Mouse (Mus musculus): ENCODE measurements around the gene Myom1. TPM values are rescaled to one million over a fixed set of nuclear protein-coding genes. Genes with fewer than 3 reads are reported as not detected.

Gene Myom1
- polyA plus RNA-seq, 1 experiment from 2014 or later: 10.8 TPM

- no peaks in the 10 kb centered on the region for H3K9me3 ChIP-seq (ENCODE audit: control insufficient read depth, low read length)
- H3K27ac ChIP-seq (ENCODE audit: low read length): no peak overlapping the region
- H3K4me2 ChIP-seq (ENCODE audit: low read depth, low read length): no peak overlapping the region
- H3K4me1 ChIP-seq (ENCODE audit: control insufficient read depth, insufficient read depth, low read length): peaks cover 13% of the 10 kb centered on the region
- WGBS: 71% methylated on average over 5 of the region's 5 CpGs
- no peak overlapping the region for H3K4me3 ChIP-seq (ENCODE audit: low read length)
- H3K36me3 ChIP-seq (ENCODE audit: control insufficient read depth, insufficient read depth, low read length): no peaks in the 10 kb centered on the region
- H3K9ac ChIP-seq (ENCODE audit: low read depth, low read length): no peak overlapping the region
- H3K27me3 ChIP-seq (replicated peaks; ENCODE audit: control insufficient read depth, insufficient read depth, low read length): no peaks in the 10 kb centered on the region
- ATAC-seq: peak; percentile 63
Measured at GRCm38 (mm10) chr17:71093793-71094192, 91.4 kb downstream of the Myom1 start.

GRCm38 (mm10) chr17:71094438-71094837 is 92.0 kb downstream of the Myom1 start:
- 70% methylated on average over 3 of the region's 3 CpGs for WGBS
- Histone ChIP-seq H3K9ac (ENCODE audit: low read depth, low read length) (no peak overlapping the region), H3K9me3 (ENCODE audit: control insufficient read depth, low read length) (no peaks in the 10 kb centered on the region), H3K4me2 (ENCODE audit: low read depth, low read length) (no peak overlapping the region), H3K36me3 (ENCODE audit: control insufficient read depth, insufficient read depth, low read length) (no peaks in the 10 kb centered on the region), H3K4me1 (ENCODE audit: control insufficient read depth, insufficient read depth, low read length) (peaks cover 13% of the 10 kb centered on the region), H3K27me3 (replicated peaks; ENCODE audit: control insufficient read depth, insufficient read depth, low read length) (no peaks in the 10 kb centered on the region), H3K27ac (ENCODE audit: low read length) (peak overlapping the region; percentile 59; the same call in 1 of the 2 replicates), H3K4me3 (ENCODE audit: low read length) (no peak overlapping the region)
- peak; percentile 72 for ATAC-seq

- Histone ChIP-seq H3K4me1 (ENCODE audit: control insufficient read depth, insufficient read depth, low read length) (peaks cover 13% of the 10 kb centered on the region), H3K9me3 (ENCODE audit: control insufficient read depth, low read length) (no peaks in the 10 kb centered on the region), H3K27ac (ENCODE audit: low read length) (no peak overlapping the region), H3K4me3 (ENCODE audit: low read length) (no peak overlapping the region), H3K4me2 (ENCODE audit: low read depth, low read length) (no peak overlapping the region), H3K27me3 (replicated peaks; ENCODE audit: control insufficient read depth, insufficient read depth, low read length) (no peaks in the 10 kb centered on the region), H3K9ac (ENCODE audit: low read depth, low read length) (no peak overlapping the region), H3K36me3 (ENCODE audit: control insufficient read depth, insufficient read depth, low read length) (no peaks in the 10 kb centered on the region)
- ATAC-seq: no peak
- 77% methylated on average over 8 of the region's 8 CpGs for WGBS
Measured at GRCm38 (mm10) chr17:71096557-71097208, 94.2 kb downstream of the Myom1 start.

GRCm38 (mm10) chr17:71097209-71097597 is 94.8 kb downstream of the Myom1 start:
- WGBS: 52% methylated on average over 6 of the region's 6 CpGs
- Histone ChIP-seq H3K27ac (ENCODE audit: low read length) (no peak overlapping the region), H3K9ac (ENCODE audit: low read depth, low read length) (no peak overlapping the region), H3K4me1 (ENCODE audit: control insufficient read depth, insufficient read depth, low read length) (peaks cover 13% of the 10 kb centered on the region), H3K36me3 (ENCODE audit: control insufficient read depth, insufficient read depth, low read length) (no peaks in the 10 kb centered on the region), H3K4me3 (ENCODE audit: low read length) (no peak overlapping the region), H3K9me3 (ENCODE audit: control insufficient read depth, low read length) (no peaks in the 10 kb centered on the region), H3K4me2 (ENCODE audit: low read depth, low read length) (no peak overlapping the region), H3K27me3 (replicated peaks; ENCODE audit: control insufficient read depth, insufficient read depth, low read length) (no peaks in the 10 kb centered on the region)
- peak; percentile 73 for ATAC-seq

- Histone ChIP-seq H3K27me3 (replicated peaks; ENCODE audit: control insufficient read depth, insufficient read depth, low read length) (no peaks in the 10 kb centered on the region), H3K4me1 (ENCODE audit: control insufficient read depth, insufficient read depth, low read length) (peaks cover 9% of the 10 kb centered on the region), H3K4me2 (ENCODE audit: low read depth, low read length) (no peak overlapping the region), H3K27ac (ENCODE audit: low read length) (no peak overlapping the region), H3K36me3 (ENCODE audit: control insufficient read depth, insufficient read depth, low read length) (no peaks in the 10 kb centered on the region), H3K9ac (ENCODE audit: low read depth, low read length) (no peak overlapping the region), H3K4me3 (ENCODE audit: low read length) (no peak overlapping the region), H3K9me3 (ENCODE audit: control insufficient read depth, low read length) (no peaks in the 10 kb centered on the region)
- WGBS: 84% methylated on average over 3 of the region's 3 CpGs
- ATAC-seq: no peak
Measured at GRCm38 (mm10) chr17:71098606-71099005, 96.2 kb downstream of the Myom1 start.

- 30% methylated on average over 17 of the region's 17 CpGs for WGBS
- Histone ChIP-seq H3K27ac (ENCODE audit: low read length) (no peak overlapping the region), H3K4me3 (ENCODE audit: low read length) (no peak overlapping the region), H3K4me2 (ENCODE audit: low read depth, low read length) (no peak overlapping the region), H3K27me3 (replicated peaks; ENCODE audit: control insufficient read depth, insufficient read depth, low read length) (no peaks in the 10 kb centered on the region), H3K9me3 (ENCODE audit: control insufficient read depth, low read length) (no peaks in the 10 kb centered on the region), H3K4me1 (ENCODE audit: control insufficient read depth, insufficient read depth, low read length) (no peaks in the 10 kb centered on the region), H3K9ac (ENCODE audit: low read depth, low read length) (no peak overlapping the region), H3K36me3 (ENCODE audit: control insufficient read depth, insufficient read depth, low read length) (no peaks in the 10 kb centered on the region)
- peak; percentile 49 for ATAC-seq
Measured at GRCm38 (mm10) chr17:71102571-71103551, 100.4 kb downstream of the Myom1 start.

- Histone ChIP-seq H3K4me1 (ENCODE audit: control insufficient read depth, insufficient read depth, low read length) (no peaks in the 10 kb centered on the region), H3K27ac (ENCODE audit: low read length) (no peak overlapping the region), H3K9ac (ENCODE audit: low read depth, low read length) (no peak overlapping the region), H3K36me3 (ENCODE audit: control insufficient read depth, insufficient read depth, low read length) (no peaks in the 10 kb centered on the region), H3K27me3 (replicated peaks; ENCODE audit: control insufficient read depth, insufficient read depth, low read length) (no peaks in the 10 kb centered on the region), H3K9me3 (ENCODE audit: control insufficient read depth, low read length) (no peaks in the 10 kb centered on the region), H3K4me2 (ENCODE audit: low read depth, low read length) (no peak overlapping the region), H3K4me3 (ENCODE audit: low read length) (no peak overlapping the region)
- 91% methylated on average over 7 of the region's 7 CpGs for WGBS
- no peak for ATAC-seq
Measured at GRCm38 (mm10) chr17:71105297-71105696, 102.9 kb downstream of the Myom1 start.

- Histone ChIP-seq H3K4me3 (ENCODE audit: low read length) (no peak overlapping the region), H3K27ac (ENCODE audit: low read length) (no peak overlapping the region), H3K9ac (ENCODE audit: low read depth, low read length) (no peak overlapping the region), H3K27me3 (replicated peaks; ENCODE audit: control insufficient read depth, insufficient read depth, low read length) (no peaks in the 10 kb centered on the region), H3K36me3 (ENCODE audit: control insufficient read depth, insufficient read depth, low read length) (no peaks in the 10 kb centered on the region), H3K4me1 (ENCODE audit: control insufficient read depth, insufficient read depth, low read length) (no peaks in the 10 kb centered on the region), H3K4me2 (ENCODE audit: low read depth, low read length) (no peak overlapping the region), H3K9me3 (ENCODE audit: control insufficient read depth, low read length) (no peaks in the 10 kb centered on the region)
- WGBS: 87% methylated on average over 8 of the region's 8 CpGs
- no peak for ATAC-seq
Measured at GRCm38 (mm10) chr17:71106250-71106649, 103.8 kb downstream of the Myom1 start.

GRCm38 (mm10) chr17:71110753-71111265 is 108.4 kb downstream of the Myom1 start:
- H3K27me3 ChIP-seq (replicated peaks; ENCODE audit: control insufficient read depth, insufficient read depth, low read length): no peaks in the 10 kb centered on the region
- H3K4me3 ChIP-seq (ENCODE audit: low read length): no peak overlapping the region
- no peaks in the 10 kb centered on the region for H3K36me3 ChIP-seq (ENCODE audit: control insufficient read depth, insufficient read depth, low read length)
- H3K9me3 ChIP-seq (ENCODE audit: control insufficient read depth, low read length): no peaks in the 10 kb centered on the region
- H3K4me1 ChIP-seq (ENCODE audit: control insufficient read depth, insufficient read depth, low read length): no peaks in the 10 kb centered on the region
- 70% methylated on average over 6 of the region's 6 CpGs for WGBS
- ATAC-seq: no peak
- H3K4me2 ChIP-seq (ENCODE audit: low read depth, low read length): no peak overlapping the region
- H3K27ac ChIP-seq (ENCODE audit: low read length): no peak overlapping the region
- H3K9ac ChIP-seq (ENCODE audit: low read depth, low read length): no peak overlapping the region
